Mouse (Mus musculus) C2C12 (cell line): ENCODE results near the gene Kcnd1.

Source experiments
- CEBPB ChIP-seq: IDR thresholded peaks from one replicate; pipeline ENCODE4 v1.6.1; 2011; ENCODE audit warnings: low read depth, mild to moderate bottlenecking, control low read depth, moderate library complexity
- CTCF ChIP-seq: IDR thresholded peaks from one replicate; pipeline ENCODE4 v1.5.1; 2011; ENCODE audit not compliant: control insufficient read depth, insufficient read depth, insufficient read length
- MAX ChIP-seq: IDR thresholded peaks from one replicate; pipeline ENCODE4 v1.6.1; 2011; ENCODE audit warnings: mild to moderate bottlenecking, control low read depth
- MYOD1 ChIP-seq: IDR thresholded peaks from one replicate; pipeline ENCODE4 v1.6.1; 2011; ENCODE audit warnings: low read depth; ENCODE audit not compliant: control insufficient read depth, insufficient read length
- MYOG ChIP-seq: IDR thresholded peaks from one replicate; pipeline ENCODE4 v1.6.1; 2011; ENCODE audit not compliant: control insufficient read depth, insufficient read length; ENCODE audit errors: extremely low read depth
- USF1 ChIP-seq: IDR thresholded peaks from one replicate; pipeline ENCODE4 v1.6.1; 2011; ENCODE audit warnings: low read depth, mild to moderate bottlenecking, control low read depth, moderate library complexity

GRCm38 (mm10) chrX:7847845-7848244, 25.8 kb downstream of the Kcnd1 start:
- TF ChIP-seq CTCF = no peak
- TF ChIP-seq MYOD1 = no peak
- TF ChIP-seq MAX = no peak
- TF ChIP-seq USF1 = no peak
- TF ChIP-seq CEBPB = no peak
- no peak for TF ChIP-seq MYOG
